Mouse (Mus musculus): ENCODE data around the gene Lce1c.

Lce1c gene

GRCm38 (mm10) chr3:92678947-92679346 lies at the start of gene Lce1c:
Gene Lce1c (plus strand): TSS chr3:92679247.
- no peak for DNase-seq (ENCODE audit: low read depth, low spot score)

GRCm38 (mm10) chr3:92637745-92638652 lies 41.0 kb upstream of the Lce1c start:
- no peak for DNase-seq (ENCODE audit: low read depth, low spot score)

- no peak for DNase-seq (ENCODE audit: low read depth, low spot score)
Measured at GRCm38 (mm10) chr3:92638653-92638991, 40.4 kb upstream of the Lce1c start.

- no peak for DNase-seq (ENCODE audit: low read depth, low spot score)
Measured at GRCm38 (mm10) chr3:92639854-92640253, 39.2 kb upstream of the Lce1c start.

- DNase-seq (ENCODE audit: low read depth, low spot score), result no peak
Measured at GRCm38 (mm10) chr3:92648207-92648606, 30.8 kb upstream of the Lce1c start, which contains the start of gene Lce1a1. Gene Lce1a1 (minus strand): TSS chr3:92648307.

GRCm38 (mm10) chr3:92656826-92657225 lies 22.2 kb upstream of the Lce1c start, which contains the start of gene Lce1b:
Gene Lce1b (minus strand): TSS chr3:92656926.
- no peak for DNase-seq (ENCODE audit: low read depth, low spot score)

- DNase-seq (ENCODE audit: low read depth, low spot score), result no peak
Measured at GRCm38 (mm10) chr3:92670215-92670614, 8.8 kb upstream of the Lce1c start, which contains the start of gene Lce1a2. Gene Lce1a2 (minus strand): TSS chr3:92670315.

GRCm38 (mm10) chr3:92687110-92687509 lies 8.1 kb downstream of the Lce1c start, which contains the start of gene Lce1d:
Gene Lce1d (minus strand): TSS chr3:92687210.
- no peak for DNase-seq (ENCODE audit: low read depth, low spot score)

- peak; percentile 37 for DNase-seq (ENCODE audit: low read depth, low spot score)
Measured at GRCm38 (mm10) chr3:92689154-92689553, 10.1 kb downstream of the Lce1c start.

GRCm38 (mm10) chr3:92691688-92692087 lies 12.6 kb downstream of the Lce1c start:
- peak; percentile 68 for DNase-seq (ENCODE audit: low read depth, low spot score)

- DNase-seq (ENCODE audit: low read depth, low spot score), result no peak
Measured at GRCm38 (mm10) chr3:92694613-92695012, 15.6 kb downstream of the Lce1c start.

- DNase-seq (ENCODE audit: low read depth, low spot score), result no peak
Measured at GRCm38 (mm10) chr3:92708974-92709373, 29.9 kb downstream of the Lce1c start, which contains the start of gene Lce1e. Gene Lce1e (minus strand): TSS chr3:92709074.

- peak; percentile 59 for DNase-seq (ENCODE audit: low read depth, low spot score)
Measured at GRCm38 (mm10) chr3:92715122-92715521, 36.1 kb downstream of the Lce1c start.

GRCm38 (mm10) chr3:92720250-92720649 lies 41.2 kb downstream of the Lce1c start, which contains the start of gene Lce1f:
Gene Lce1f (minus strand): TSS chr3:92720350.
- DNase-seq (ENCODE audit: low read depth, low spot score), result peak; percentile 64

- DNase-seq (ENCODE audit: low read depth, low spot score), result peak; percentile 63
Measured at GRCm38 (mm10) chr3:92722631-92723030, 43.6 kb downstream of the Lce1c start.
